Mouse (Mus musculus) CH12.LX (cell line): ENCODE measurements around the gene Slc22a14.

Experiments
- CHD2 ChIP-seq: IDR thresholded peaks from 2 replicates; pipeline ENCODE4 v1.6.1; 2011; ENCODE audit warnings: low read length, improper control_type of control experiment
- CTCF ChIP-seq, 2 experiments: IDR thresholded peaks in 1 of 2; conservative IDR thresholded peaks in 1 of 2; 2 replicates each; pipeline ENCODE4 v1.5.1; 2011 to 2012; ENCODE audit warnings: low read depth in 2 of 2, low read length in 2 of 2, improper control_type of control experiment in 1 of 2, inconsistent platforms in 1 of 2, mild to moderate bottlenecking in 1 of 2, moderate library complexity in 1 of 2
- ELF1 ChIP-seq: IDR thresholded peaks from 2 replicates; pipeline ENCODE4 v1.6.1; 2014; ENCODE audit warnings: low read depth, mild to moderate bottlenecking, inconsistent platforms, low read length, improper control_type of control experiment
- EP300 ChIP-seq: IDR thresholded peaks from 2 replicates; pipeline ENCODE4 v1.6.1; 2011; ENCODE audit warnings: low read length, improper control_type of control experiment
- ETS1 ChIP-seq: conservative IDR thresholded peaks from 2 replicates; pipeline ENCODE4 v1.6.1; 2012; ENCODE audit warnings: low read depth, mild to moderate bottlenecking, inconsistent platforms, low read length, improper control_type of control experiment, moderate library complexity
- MAX ChIP-seq: IDR thresholded peaks from 2 replicates; pipeline ENCODE4 v1.6.1; 2011; ENCODE audit warnings: low read length, improper control_type of control experiment
- MAZ ChIP-seq: IDR thresholded peaks from 2 replicates; pipeline ENCODE4 v1.6.1; 2012; ENCODE audit warnings: low read depth, mild to moderate bottlenecking, inconsistent platforms, low read length, improper control_type of control experiment, moderate library complexity
- PAX5 ChIP-seq: IDR thresholded peaks from 2 replicates; pipeline ENCODE4 v1.6.1; 2012; ENCODE audit warnings: low read length, inconsistent platforms, mixed read lengths
- POLR2A ChIP-seq: IDR thresholded peaks from 2 replicates; pipeline ENCODE4 v1.6.1; 2011; ENCODE audit warnings: low read depth, mild to moderate bottlenecking, improper control_type of control experiment, low read length
- POLR2AphosphoS2 ChIP-seq: IDR thresholded peaks from 2 replicates; pipeline ENCODE4 v1.6.1; 2011; ENCODE audit warnings: low read depth, low read length, improper control_type of control experiment
- RAD21 ChIP-seq: IDR thresholded peaks from 2 replicates; pipeline ENCODE4 v1.6.1; 2011; ENCODE audit warnings: low read depth, mild to moderate bottlenecking, low read length, improper control_type of control experiment, moderate library complexity
- RCOR1 ChIP-seq: conservative IDR thresholded peaks from 2 replicates; pipeline ENCODE4 v1.6.1; 2012; ENCODE audit warnings: low read depth, mild to moderate bottlenecking, inconsistent platforms, low read length, improper control_type of control experiment
- TCF12 ChIP-seq: IDR thresholded peaks from 2 replicates; pipeline ENCODE4 v1.6.1; 2014; ENCODE audit warnings: low read depth, mild to moderate bottlenecking, inconsistent platforms, low read length, improper control_type of control experiment
- USF1 ChIP-seq: IDR thresholded peaks from 2 replicates; pipeline ENCODE4 v1.6.1; 2014; ENCODE audit warnings: low read depth, mild to moderate bottlenecking, inconsistent platforms, low read length, improper control_type of control experiment

- TF ChIP-seq POLR2A, result no peak
- TF ChIP-seq RAD21, result peak; percentile 71
- TF ChIP-seq USF1, result no peak
- peak in 1 of 2 experiments; percentile 83; a peak in 2 of 4 replicates for TF ChIP-seq CTCF (conservative IDR thresholded peaks at IDR 0.05 in 1 of 2, IDR thresholded peaks at IDR 0.05 in 1 of 2; ENCODE audit: low read depth in 2 of 2, low read length in 2 of 2)
- TF ChIP-seq TCF12, result no peak
- no peak for TF ChIP-seq MAZ
- TF ChIP-seq RCOR1, result no peak
- TF ChIP-seq CHD2, result no peak
- no peak for TF ChIP-seq MAX
- TF ChIP-seq ELF1, result no peak
- TF ChIP-seq EP300, result no peak
- no peak for TF ChIP-seq PAX5
- TF ChIP-seq POLR2AphosphoS2, result no peak
- no peak for TF ChIP-seq ETS1
Observed at GRCm38 (mm10) chr9:119156278-119157201, 208.8 kb downstream of the Slc22a14 start, which contains the start of gene Acaa1b.
